Mouse (Mus musculus) stomach, embryonic 16.5 days (tissue): ENCODE data around the gene Stx11. TPM values are rescaled to one million over a fixed set of nuclear protein-coding genes. Genes with fewer than 3 reads are reported as not detected.

Experiments
- ATAC-seq: fragments of 200-750 bp; cut with Nextera tagmentation; 2 replicates; pipeline ENCODE4 v1.8.0; 2017; ENCODE audit warnings: moderate number of reproducible peaks, moderate TSS enrichment; ENCODE audit not compliant: insufficient read depth, low FRiP score
- H3K27ac ChIP-seq: fragments of 300-500 bp; sonication (generic); 2 replicates; pipeline ENCODE4 v1.5.1; 2014; ENCODE audit warnings: low read length
- H3K27me3 ChIP-seq: fragments of 300-500 bp; sonication (generic); 2 replicates; pipeline ENCODE4 v1.6.1; 2014; ENCODE audit warnings: low read length, control low read depth, mixed read lengths; ENCODE audit not compliant: control insufficient read depth, insufficient read depth
- H3K36me3 ChIP-seq: fragments of 300-500 bp; sonication (generic); 2 replicates; pipeline ENCODE4 v1.6.1; 2014; ENCODE audit warnings: low read length; ENCODE audit not compliant: control insufficient read depth, insufficient read depth
- H3K4me1 ChIP-seq: fragments of 300-500 bp; sonication (generic); 2 replicates; pipeline ENCODE4 v1.6.1; 2014; ENCODE audit warnings: low read length, control low read depth, mixed read lengths; ENCODE audit not compliant: control insufficient read depth, insufficient read depth
- H3K4me2 ChIP-seq: fragments of 300-500 bp; sonication (generic); 2 replicates; pipeline ENCODE4 v1.6.1; 2014; ENCODE audit warnings: low read depth, low read length, mixed read lengths
- H3K4me3 ChIP-seq: fragments of 300-500 bp; sonication (generic); replicated peaks from 2 replicates; pipeline ENCODE4 v1.5.1; 2014; ENCODE audit warnings: mild to moderate bottlenecking, low read length
- H3K9ac ChIP-seq: fragments of 300-500 bp; sonication (generic); 2 replicates; pipeline ENCODE4 v1.6.1; 2014; ENCODE audit warnings: low read length
- H3K9me3 ChIP-seq: fragments of 300-500 bp; sonication (generic); replicated peaks from 2 replicates; pipeline ENCODE4 v1.6.1; 2016; ENCODE audit warnings: low read length, control low read depth; ENCODE audit not compliant: control insufficient read depth
- WGBS: fragments of 180-500 bp; shearing (Covaris S2); extraction: QIAGEN DNeasy Blood & Tissue Kit; methylation state at CpG from one replicate; pipeline ENCODE4 v1.1.7; 2014; 5-methylcytosine and 5-hydroxymethylcytosine counted together
- polyA plus RNA-seq: library from polyadenylated mRNA; unstranded; fragments of >200 nt; fragmentation: Nextera tagmentation; extraction: Ambion mirVana; gene quantifications from 2 replicates; pipeline ENCODE4 v1.2.1, GENCODE M21; 2015

Stx11 gene
- polyA plus RNA-seq, 1 experiment from 2014 or later, result 9.3 TPM

GRCm38 (mm10) chr10:12986485-12986884 is 22.4 kb upstream of the Stx11 start:
- H3K9ac ChIP-seq, result no peak overlapping the region
- 69% methylated on average over 5 of the region's 5 CpGs for WGBS
- H3K36me3 ChIP-seq, result no peaks in the 10 kb centered on the region
- no peak overlapping the region for H3K4me2 ChIP-seq
- no peaks in the 10 kb centered on the region for H3K27me3 ChIP-seq
- no peak overlapping the region for H3K4me3 ChIP-seq
- no peaks in the 10 kb centered on the region for H3K9me3 ChIP-seq
- H3K4me1 ChIP-seq, result no peaks in the 10 kb centered on the region
- H3K27ac ChIP-seq, result no peak overlapping the region
- ATAC-seq, result no peak

GRCm38 (mm10) chr10:12985028-12985427 is 20.9 kb upstream of the Stx11 start:
- Histone ChIP-seq H3K9ac (no peak overlapping the region), H3K27me3 (no peaks in the 10 kb centered on the region), H3K27ac (no peak overlapping the region), H3K4me3 (no peak overlapping the region), H3K9me3 (no peaks in the 10 kb centered on the region), H3K36me3 (no peaks in the 10 kb centered on the region), H3K4me2 (no peak overlapping the region), H3K4me1 (no peaks in the 10 kb centered on the region)
- 82% methylated on average over 3 of the region's 3 CpGs for WGBS
- ATAC-seq, result no peak

GRCm38 (mm10) chr10:12983516-12983915 is 19.4 kb upstream of the Stx11 start:
- Histone ChIP-seq H3K4me3 (no peak overlapping the region), H3K4me1 (no peaks in the 10 kb centered on the region), H3K36me3 (no peaks in the 10 kb centered on the region), H3K27ac (no peak overlapping the region), H3K9ac (no peak overlapping the region), H3K4me2 (no peak overlapping the region), H3K9me3 (no peaks in the 10 kb centered on the region), H3K27me3 (no peaks in the 10 kb centered on the region)
- no peak for ATAC-seq
- WGBS, result 72% methylated on average over 3 of the region's 3 CpGs

- Histone ChIP-seq H3K4me2 (no peak overlapping the region), H3K4me1 (no peaks in the 10 kb centered on the region), H3K9me3 (no peaks in the 10 kb centered on the region), H3K4me3 (no peak overlapping the region), H3K27me3 (no peaks in the 10 kb centered on the region), H3K27ac (no peak overlapping the region), H3K9ac (no peak overlapping the region), H3K36me3 (no peaks in the 10 kb centered on the region)
- WGBS, result 67% methylated on average over 7 of the region's 7 CpGs
- no peak for ATAC-seq
These were observed 17.0 kb upstream of the Stx11 start for GRCm38 (mm10) chr10:12981071-12981470.

- no peak for ATAC-seq
- no peak overlapping the region for H3K27ac ChIP-seq
- H3K36me3 ChIP-seq, result no peaks in the 10 kb centered on the region
- no peaks in the 10 kb centered on the region for H3K9me3 ChIP-seq
- H3K4me2 ChIP-seq, result no peak overlapping the region
- no peak overlapping the region for H3K9ac ChIP-seq
- H3K4me1 ChIP-seq, result no peaks in the 10 kb centered on the region
- H3K27me3 ChIP-seq, result no peaks in the 10 kb centered on the region
- no peak overlapping the region for H3K4me3 ChIP-seq
- 75% methylated on average over 9 of the region's 9 CpGs for WGBS
These were observed 13.7 kb upstream of the Stx11 start for GRCm38 (mm10) chr10:12977787-12978212.

GRCm38 (mm10) chr10:12976552-12976951 is 12.5 kb upstream of the Stx11 start:
- no peaks in the 10 kb centered on the region for H3K36me3 ChIP-seq
- no peaks in the 10 kb centered on the region for H3K27me3 ChIP-seq
- H3K9ac ChIP-seq, result no peak overlapping the region
- WGBS, result 79% methylated on average over 7 of the region's 7 CpGs
- ATAC-seq, result no peak
- H3K9me3 ChIP-seq, result no peaks in the 10 kb centered on the region
- no peak overlapping the region for H3K4me3 ChIP-seq
- no peak overlapping the region for H3K27ac ChIP-seq
- no peaks in the 10 kb centered on the region for H3K4me1 ChIP-seq
- H3K4me2 ChIP-seq, result no peak overlapping the region

GRCm38 (mm10) chr10:12975957-12976356 is 11.9 kb upstream of the Stx11 start:
- 90% methylated on average over 7 of the region's 7 CpGs for WGBS
- Histone ChIP-seq H3K9me3 (no peaks in the 10 kb centered on the region), H3K9ac (no peak overlapping the region), H3K4me1 (no peaks in the 10 kb centered on the region), H3K27ac (no peak overlapping the region), H3K27me3 (no peaks in the 10 kb centered on the region), H3K4me2 (no peak overlapping the region), H3K36me3 (no peaks in the 10 kb centered on the region), H3K4me3 (no peak overlapping the region)
- no peak for ATAC-seq

GRCm38 (mm10) chr10:12975461-12975860 is 11.4 kb upstream of the Stx11 start:
- Histone ChIP-seq H3K4me2 (no peak overlapping the region), H3K4me1 (no peaks in the 10 kb centered on the region), H3K27me3 (no peaks in the 10 kb centered on the region), H3K36me3 (no peaks in the 10 kb centered on the region), H3K27ac (no peak overlapping the region), H3K4me3 (no peak overlapping the region), H3K9me3 (no peaks in the 10 kb centered on the region), H3K9ac (no peak overlapping the region)
- WGBS, result 84% methylated on average over 3 of the region's 3 CpGs
- no peak for ATAC-seq

- Histone ChIP-seq H3K9ac (no peak overlapping the region), H3K9me3 (no peaks in the 10 kb centered on the region), H3K27me3 (no peaks in the 10 kb centered on the region), H3K4me1 (no peaks in the 10 kb centered on the region), H3K4me3 (no peak overlapping the region), H3K4me2 (no peak overlapping the region), H3K27ac (no peak overlapping the region), H3K36me3 (no peaks in the 10 kb centered on the region)
- ATAC-seq, result no peak
- WGBS, result 87% methylated on average over 6 of the region's 6 CpGs
These were observed 10.5 kb upstream of the Stx11 start for GRCm38 (mm10) chr10:12974572-12974971.

- H3K4me1 ChIP-seq, result 0 out of 2 replicates have a peak, but pooled peaks cover 5% of the 10 kb centered on the region
- ATAC-seq, result no peak
- H3K9ac ChIP-seq, result no peak overlapping the region
- H3K27me3 ChIP-seq, result no peaks in the 10 kb centered on the region
- H3K4me2 ChIP-seq, result no peak overlapping the region
- no peaks in the 10 kb centered on the region for H3K9me3 ChIP-seq
- H3K4me3 ChIP-seq, result no peak overlapping the region
- H3K27ac ChIP-seq, result no peak overlapping the region
- no peaks in the 10 kb centered on the region for H3K36me3 ChIP-seq
- WGBS, result 62% methylated on average over 5 of the region's 5 CpGs
These were observed 1.6 kb upstream of the Stx11 start for GRCm38 (mm10) chr10:12965669-12966180.
